ENCODE assay signal across 8 mouse cellular contexts in genomic region chr2:32882283-32883043, GRCm38 (mm10). TPM values are rescaled to one million over a fixed set of nuclear protein-coding genes. Genes with fewer than 3 reads are reported as not detected.
DNase-seq lines count a peak whose midpoint lies in the region; ATAC-seq and TF ChIP-seq lines count a peak whose summit lies in the region.

No protein-coding gene starts in this region.

- H3K27ac ChIP-seq in midbrain, embryonic 10.5 days (replicated peaks) = peak overlapping the region; percentile 33
- no peak overlapping the region for H3K27ac ChIP-seq in midbrain, embryonic 11.5 days (ENCODE audit: low read depth, low read length)
- no peak overlapping the region for H3K27ac ChIP-seq in hindbrain, postnatal 0 days
- H3K27ac ChIP-seq in liver, embryonic 16.5 days (ENCODE audit: low read length) = peak overlapping the region; percentile 70
- peak overlapping the region; percentile 87 for H3K27ac ChIP-seq in stomach, embryonic 14.5 days (ENCODE audit: low read length)

- TF ChIP-seq CTCF in hindbrain, postnatal 0 days (IDR thresholded peaks at IDR 0.05; ENCODE audit: low read depth) = no peak

- H3K4me3 ChIP-seq in midbrain, embryonic 10.5 days = no peak overlapping the region
- no peak overlapping the region for H3K4me3 ChIP-seq in midbrain, embryonic 11.5 days (ENCODE audit: low read depth, low read length)
- H3K4me3 ChIP-seq in hindbrain, postnatal 0 days (ENCODE audit: low read length) = no peak overlapping the region
- no peak overlapping the region for H3K4me3 ChIP-seq in liver, embryonic 16.5 days (ENCODE audit: low read depth, low read length)
- H3K4me3 ChIP-seq in stomach, embryonic 14.5 days (ENCODE audit: low read depth, low read length) = no peak overlapping the region

- H3K27me3 ChIP-seq in midbrain, embryonic 10.5 days (ENCODE audit: low read depth, poor library complexity, severe bottlenecking) = peaks cover 12% of the 10 kb centered on the region; the same call in 1 of the 2 replicates
- H3K27me3 ChIP-seq in midbrain, embryonic 11.5 days (ENCODE audit: control insufficient read depth, insufficient read depth, low read length) = no peaks in the 10 kb centered on the region
- no peaks in the 10 kb centered on the region for H3K27me3 ChIP-seq in hindbrain, postnatal 0 days (ENCODE audit: insufficient read depth, low read length)
- no peaks in the 10 kb centered on the region for H3K27me3 ChIP-seq in liver, embryonic 16.5 days (ENCODE audit: control insufficient read depth, insufficient read depth, low read depth, low read length)
- H3K27me3 ChIP-seq in stomach, embryonic 14.5 days (ENCODE audit: control insufficient read depth, insufficient read depth, low read length) = no peaks in the 10 kb centered on the region

- H3K36me3 ChIP-seq in midbrain, embryonic 10.5 days = no peaks in the 10 kb centered on the region
- H3K36me3 ChIP-seq in midbrain, embryonic 11.5 days (ENCODE audit: control insufficient read depth, insufficient read depth, low read length) = no peaks in the 10 kb centered on the region
- no peaks in the 10 kb centered on the region for H3K36me3 ChIP-seq in hindbrain, postnatal 0 days (ENCODE audit: insufficient read depth, low read length)
- no peaks in the 10 kb centered on the region for H3K36me3 ChIP-seq in liver, embryonic 16.5 days (ENCODE audit: control insufficient read depth, insufficient read depth)
- H3K36me3 ChIP-seq in stomach, embryonic 14.5 days (ENCODE audit: control insufficient read depth, insufficient read depth, low read length) = no peaks in the 10 kb centered on the region; the same call in 1 of the 2 replicates

- H3K4me1 ChIP-seq in midbrain, embryonic 10.5 days = peaks cover 68% of the 10 kb centered on the region
- H3K4me1 ChIP-seq in midbrain, embryonic 11.5 days (ENCODE audit: control insufficient read depth, insufficient read depth, low read length) = peaks cover 15% of the 10 kb centered on the region
- H3K4me1 ChIP-seq in hindbrain, postnatal 0 days (ENCODE audit: insufficient read depth, low read length) = peaks cover 33% of the 10 kb centered on the region
- peaks cover 28% of the 10 kb centered on the region for H3K4me1 ChIP-seq in liver, embryonic 16.5 days (ENCODE audit: control insufficient read depth, low read depth, low read length)
- peaks cover 68% of the 10 kb centered on the region for H3K4me1 ChIP-seq in stomach, embryonic 14.5 days (ENCODE audit: control insufficient read depth, insufficient read depth, low read length)

- no peak overlapping the region for H3K9ac ChIP-seq in midbrain, embryonic 11.5 days (ENCODE audit: low read length)
- H3K9ac ChIP-seq in hindbrain, postnatal 0 days (replicated peaks; ENCODE audit: low read length) = no peak overlapping the region
- H3K9ac ChIP-seq in liver, embryonic 16.5 days (ENCODE audit: low read depth, low read length) = no peak overlapping the region
- H3K9ac ChIP-seq in stomach, embryonic 14.5 days (replicated peaks; ENCODE audit: low read depth, low read length) = no peak overlapping the region

- WGBS in midbrain, embryonic 10.5 days = 62% methylated on average over 17 of the region's 21 CpGs
- WGBS in midbrain, embryonic 11.5 days = 61% methylated on average over 12 of the region's 21 CpGs
- 66% methylated on average over 12 of the region's 21 CpGs for WGBS in hindbrain, postnatal 0 days
- 17% methylated on average over 14 of the region's 21 CpGs for WGBS in liver, embryonic 16.5 days (ENCODE audit: insufficient replicate concordance)
- WGBS in stomach, embryonic 14.5 days = 30% methylated on average over 13 of the region's 21 CpGs

- H3K9me3 ChIP-seq in midbrain, embryonic 10.5 days (replicated peaks) = no peaks in the 10 kb centered on the region
- no peaks in the 10 kb centered on the region for H3K9me3 ChIP-seq in midbrain, embryonic 11.5 days (ENCODE audit: control insufficient read depth, low read length)
- no peaks in the 10 kb centered on the region for H3K9me3 ChIP-seq in hindbrain, postnatal 0 days (ENCODE audit: low read length)
- no peaks in the 10 kb centered on the region for H3K9me3 ChIP-seq in liver, embryonic 16.5 days (replicated peaks; ENCODE audit: control insufficient read depth, low read length)
- H3K9me3 ChIP-seq in stomach, embryonic 14.5 days (ENCODE audit: control insufficient read depth, low read depth, low read length) = no peaks in the 10 kb centered on the region

- DNase-seq in midbrain, embryonic 10.5 days (ENCODE audit: low spot score) = no peak
- DNase-seq in midbrain, embryonic 11.5 days (ENCODE audit: low spot score, missing footprints) = no peak
- DNase-seq in hindbrain, postnatal 0 days (ENCODE audit: low spot score) = no peak
- no peak for DNase-seq in T-cell, adult 2 months (ENCODE audit: low spot score)
- DNase-seq in right cerebral cortex, adult 18-20 months = no peak

- no peak overlapping the region for H3K4me2 ChIP-seq in midbrain, embryonic 11.5 days
- H3K4me2 ChIP-seq in hindbrain, postnatal 0 days (ENCODE audit: low read depth, low read length) = 0 out of 2 replicates have a peak overlapping the region, but pooled peaks have one; percentile 3
- 0 out of 2 replicates have a peak overlapping the region, but pooled peaks have one; percentile 2 for H3K4me2 ChIP-seq in liver, embryonic 16.5 days (ENCODE audit: low read depth, low read length)
- H3K4me2 ChIP-seq in stomach, embryonic 14.5 days (replicated peaks; ENCODE audit: low read depth, low read length) = no peak overlapping the region; the same call in 1 of the 2 replicates

- ATAC-seq in midbrain, embryonic 11.5 days (ENCODE audit: low FRiP score) = no peak
- ATAC-seq in common myeloid progenitor, adult 5-6 weeks (replicated peaks; ENCODE audit: low read depth, poor library complexity, severe bottlenecking) = peak; percentile 43
- ATAC-seq in hindbrain, postnatal 0 days = no peak
- no peak for ATAC-seq in liver, embryonic 16.5 days (ENCODE audit: low read depth)
- ATAC-seq in stomach, embryonic 14.5 days (ENCODE audit: insufficient number of reproducible peaks, insufficient read depth, low FRiP score, low read depth) = peak; percentile 44

RNA-seq across cellular contexts. Expression of gene Fam129b, which starts 6.5 kb away (rescaled TPM):
- polyA plus RNA-seq in midbrain, embryonic 10.5 days (2016; fragmentation: Nextera tagmentation; extraction: Ambion mirVana) = 23.5 and 25.5 TPM in 2 replicates
- 10.3 and 10.6 TPM in 2 replicates for polyA plus RNA-seq in midbrain, embryonic 11.5 days (2014; fragmentation: Nextera tagmentation; extraction: Ambion mirVana)
- 13.1 TPM in 2 replicates for total RNA-seq in common myeloid progenitor, adult 5-6 weeks (2017)
- 49.8 and 52.7 TPM in 2 replicates for total RNA-seq in hindbrain, postnatal 0 days (2014; rRNA removed)
- polyA plus RNA-seq in hindbrain, postnatal 0 days (2015; fragmentation: Nextera tagmentation; extraction: Ambion mirVana) = 20.8 and 23.5 TPM in 2 replicates
- 9.4 and 11.9 TPM in 2 replicates for polyA plus RNA-seq in liver, embryonic 16.5 days (2015; fragmentation: Nextera tagmentation; extraction: Ambion mirVana)
- polyA plus RNA-seq in stomach, embryonic 14.5 days (2014; fragmentation: Nextera tagmentation; extraction: Ambion mirVana) = 31.9 and 34.7 TPM in 2 replicates

RNA-seq across cellular contexts. Expression of gene Stxbp1, which starts 35.4 kb away (rescaled TPM):
- 31.4 and 45.6 TPM in 2 replicates for polyA plus RNA-seq in midbrain, embryonic 10.5 days (2016; fragmentation: Nextera tagmentation; extraction: Ambion mirVana)
- polyA plus RNA-seq in midbrain, embryonic 11.5 days (2014; fragmentation: Nextera tagmentation; extraction: Ambion mirVana) = 51.4 and 53.8 TPM in 2 replicates
- 7.4 and 9.1 TPM in 2 replicates for total RNA-seq in common myeloid progenitor, adult 5-6 weeks (2017)
- 142 and 149 TPM in 2 replicates for total RNA-seq in hindbrain, postnatal 0 days (2014; rRNA removed)
- polyA plus RNA-seq in hindbrain, postnatal 0 days (2015; fragmentation: Nextera tagmentation; extraction: Ambion mirVana) = 318 and 348 TPM in 2 replicates
- 2.6 and 2.9 TPM in 2 replicates for polyA plus RNA-seq in liver, embryonic 16.5 days (2015; fragmentation: Nextera tagmentation; extraction: Ambion mirVana)
- polyA plus RNA-seq in stomach, embryonic 14.5 days (2014; fragmentation: Nextera tagmentation; extraction: Ambion mirVana) = 22.6 and 23.5 TPM in 2 replicates

Comparison
In these comparisons a context has a peak if more than half of its experiments do, and no peak if none do; other contexts are left out.
1. H3K27ac ChIP-seq: peak in midbrain, embryonic 10.5 days (single experiment), liver, embryonic 16.5 days (single experiment) and stomach, embryonic 14.5 days (single experiment); none in midbrain, embryonic 11.5 days (single experiment) and hindbrain, postnatal 0 days (single experiment).
2. ATAC-seq: peak in common myeloid progenitor, adult 5-6 weeks (single experiment) and stomach, embryonic 14.5 days (single experiment); none in midbrain, embryonic 11.5 days (single experiment), hindbrain, postnatal 0 days (single experiment) and liver, embryonic 16.5 days (single experiment).
3. H3K4me2 ChIP-seq: peak in hindbrain, postnatal 0 days (single experiment) and liver, embryonic 16.5 days (single experiment); none in midbrain, embryonic 11.5 days (single experiment) and stomach, embryonic 14.5 days (single experiment).